Mouse (Mus musculus): ENCODE data around the gene C2cd4a. TPM values are rescaled to one million over a fixed set of nuclear protein-coding genes. Genes with fewer than 3 reads are reported as not detected.

The C2cd4a gene
- polyA plus RNA-seq, 1 experiment from 2014 or later = 0.27 TPM

Other genes starting within 250 kb of the C2cd4a start
- gene C2cd4b, start 72.9 kb downstream of the C2cd4a start, polyA plus RNA-seq (2015; fragmentation: Nextera tagmentation; extraction: Ambion mirVana) = 0.31 and 1.4 TPM in 2 replicates
- 10.6 and 12.8 TPM in 2 replicates for gene Vps13c, start 8.1 kb upstream of the C2cd4a start, polyA plus RNA-seq (2015; fragmentation: Nextera tagmentation; extraction: Ambion mirVana)